Mouse (Mus musculus) gonadal fat pad, adult 2 months (tissue): ENCODE measurements around the gene Ric8a. TPM values are rescaled to one million over a fixed set of nuclear protein-coding genes. Genes with fewer than 3 reads are reported as not detected.
"Not testable (repeated sequence)": the region's sequence is repeated elsewhere in the genome, so short reads cannot be mapped to it uniquely, and the experiment has no call there.

Source experiments
- DNase-seq: peaks from one replicate; pipeline ENCODE4 v3.0.0-alpha.2; 2012; ENCODE audit warnings: low read depth
- polyA plus RNA-seq: library from polyadenylated mRNA; depleted of rRNA; stranded (reverse); fragments of >200 nt; gene quantifications from 2 replicates; pipeline ENCODE4 v1.2.3, GENCODE M21; 2012; rRNA removed

Gene Ric8a
- polyA plus RNA-seq, 1 experiment, result 117 TPM

GRCm38 (mm10) chr7:140890636-140891035, 33.9 kb downstream of the Ric8a start:
- not testable (repeated sequence) for DNase-seq

- DNase-seq, result no peak
These were observed 37.3 kb downstream of the Ric8a start for GRCm38 (mm10) chr7:140894031-140894430.

GRCm38 (mm10) chr7:140894611-140895010, 37.9 kb downstream of the Ric8a start:
- DNase-seq, result no peak

- no peak for DNase-seq
These were observed 41.1 kb downstream of the Ric8a start for GRCm38 (mm10) chr7:140897863-140898262.

- DNase-seq, result no peak
These were observed 42.4 kb downstream of the Ric8a start for GRCm38 (mm10) chr7:140899121-140899520.

- no peak for DNase-seq
These were observed 43.5 kb downstream of the Ric8a start, which contains the start of gene Cox8b for GRCm38 (mm10) chr7:140900220-140900619. Gene Cox8b (minus strand): TSS chr7:140900446.

- DNase-seq, result no peak
These were observed 45.5 kb downstream of the Ric8a start for GRCm38 (mm10) chr7:140902036-140902875.

- no peak for DNase-seq
These were observed 46.5 kb downstream of the Ric8a start for GRCm38 (mm10) chr7:140903212-140903611.

- DNase-seq, result no peak
These were observed 48.9 kb downstream of the Ric8a start for GRCm38 (mm10) chr7:140905642-140906081.

GRCm38 (mm10) chr7:140907131-140907530, 50.4 kb downstream of the Ric8a start:
- DNase-seq, result no peak

- no peak for DNase-seq
These were observed 50.9 kb downstream of the Ric8a start for GRCm38 (mm10) chr7:140907697-140908096.

GRCm38 (mm10) chr7:140908181-140908580, 51.4 kb downstream of the Ric8a start:
- DNase-seq, result no peak

- no peak for DNase-seq
These were observed 51.9 kb downstream of the Ric8a start for GRCm38 (mm10) chr7:140908634-140909107.

- DNase-seq, result no peak
These were observed 55.5 kb downstream of the Ric8a start for GRCm38 (mm10) chr7:140912293-140912692.

GRCm38 (mm10) chr7:140912846-140913482, 56.2 kb downstream of the Ric8a start:
- DNase-seq, result no peak

Other genes with a start within 250 kb of the Ric8a start
- gene Olfr61, start 228.0 kb upstream of the Ric8a start, polyA plus RNA-seq, result not detected in 2 replicates
- gene Olfr53, start 210.5 kb upstream of the Ric8a start, polyA plus RNA-seq, result not detected in 2 replicates
- gene Olfr539, start 197.0 kb upstream of the Ric8a start, polyA plus RNA-seq, result not detected in 2 replicates
- gene Olfr45, start 175.0 kb upstream of the Ric8a start, polyA plus RNA-seq, result not detected in 2 replicates
- not detected in 2 replicates for gene Olfr541, start 159.7 kb upstream of the Ric8a start, polyA plus RNA-seq
- 82.4 and 284 TPM in 2 replicates for gene Cyp2e1, start 93.2 kb upstream of the Ric8a start, polyA plus RNA-seq
- gene Syce1, start 69.1 kb upstream of the Ric8a start, polyA plus RNA-seq, result 0.68 and 1.2 TPM in 2 replicates
- gene Zfp941, start 34.8 kb upstream of the Ric8a start, polyA plus RNA-seq, result 0.20 and 0.30 TPM in 2 replicates
- 2.0 and 2.1 TPM in 2 replicates for gene Urah, start 21.9 kb upstream of the Ric8a start, polyA plus RNA-seq
- 1.6 and 1.8 TPM in 2 replicates for gene Scgb1c1, start 11.4 kb upstream of the Ric8a start, polyA plus RNA-seq
- gene Odf3, start 9.2 kb upstream of the Ric8a start, polyA plus RNA-seq, result 0.74 and 1.2 TPM in 2 replicates
- gene Gm45785, start 626 bp upstream of the Ric8a start, polyA plus RNA-seq, result not detected in 2 replicates
- gene Bet1l, start 620 bp downstream of the Ric8a start, polyA plus RNA-seq, result 32.0 and 40.0 TPM in 2 replicates
- 68.5 and 81.3 TPM in 2 replicates for gene Psmd13, start 25.0 kb downstream of the Ric8a start, polyA plus RNA-seq
- 27.4 and 29.3 TPM in 2 replicates for gene Sirt3, start 25.4 kb downstream of the Ric8a start, polyA plus RNA-seq
- gene Cox8b, start 43.5 kb downstream of the Ric8a start, polyA plus RNA-seq, result 12.1 and 40.0 TPM in 2 replicates
- gene Nlrp6, start 63.9 kb downstream of the Ric8a start, polyA plus RNA-seq, result 1.2 and 2.3 TPM in 2 replicates
- 25.9 and 33.1 TPM in 2 replicates for gene Pgghg, start 84.4 kb downstream of the Ric8a start, polyA plus RNA-seq
- 0.84 and 1.7 TPM in 2 replicates for gene Ifitm5, start 93.3 kb downstream of the Ric8a start, polyA plus RNA-seq
- 0.36 and 0.74 TPM in 2 replicates for gene Gm45717, start 99.0 kb downstream of the Ric8a start, polyA plus RNA-seq
- 841 and 986 TPM in 2 replicates for gene Ifitm2, start 99.0 kb downstream of the Ric8a start, polyA plus RNA-seq
- gene Ifitm1, start 110.3 kb downstream of the Ric8a start, polyA plus RNA-seq, result 73.9 and 89.5 TPM in 2 replicates
- 421 and 433 TPM in 2 replicates for gene Ifitm3, start 153.8 kb downstream of the Ric8a start, polyA plus RNA-seq
- 10.2 and 16.1 TPM in 2 replicates for gene Ifitm6, start 161.0 kb downstream of the Ric8a start, polyA plus RNA-seq
- gene Gm17387, start 172.2 kb downstream of the Ric8a start, polyA plus RNA-seq, result not detected in 2 replicates
- gene B4galnt4, start 204.1 kb downstream of the Ric8a start, polyA plus RNA-seq, result 7.7 and 8.9 TPM in 2 replicates
- 21.5 and 23.5 TPM in 2 replicates for gene Pkp3, start 221.3 kb downstream of the Ric8a start, polyA plus RNA-seq
- gene Sigirr, start 243.6 kb downstream of the Ric8a start, polyA plus RNA-seq, result 22.0 and 23.1 TPM in 2 replicates